Mouse (Mus musculus): ENCODE measurements around the gene Gng7. TPM values are rescaled to one million over a fixed set of nuclear protein-coding genes. Genes with fewer than 3 reads are reported as not detected.
A peak's percentile ranks its signal among the peaks of the same experiment; 100 is the strongest.

Gng7 gene
- polyA plus RNA-seq, 1 experiment from 2014 or later: 14.8 TPM

DNA sequence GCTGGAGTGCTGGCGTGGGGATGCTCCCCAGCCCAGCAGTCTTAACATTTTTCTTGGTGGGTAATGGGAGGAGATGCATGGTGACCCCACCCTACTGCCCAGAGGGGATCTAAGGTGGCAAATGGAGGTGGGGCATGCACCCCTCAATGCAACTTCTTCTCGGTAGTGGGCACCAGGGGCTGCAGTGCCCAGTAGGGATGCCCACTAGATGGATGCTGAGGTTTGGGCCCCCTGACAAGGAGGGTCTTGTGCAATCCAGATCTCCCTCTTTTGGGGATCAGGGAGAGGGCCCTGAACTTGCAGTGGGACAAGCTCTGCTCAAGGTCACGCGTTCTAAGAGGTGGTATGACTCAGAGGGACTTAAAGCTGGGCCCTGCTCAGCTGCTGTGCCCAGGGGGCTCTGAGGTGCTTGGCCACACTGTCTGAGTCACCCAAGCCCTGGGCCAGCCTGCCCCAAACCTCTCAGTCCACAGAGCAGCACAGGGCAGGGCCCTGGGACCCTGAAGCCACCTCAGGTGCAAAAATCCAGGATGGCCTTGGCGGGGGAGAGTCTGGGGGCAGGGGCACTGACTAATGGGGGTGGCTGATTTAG lies 9.7 kb upstream of the Gng7 start:
- ATAC-seq: no peak
- H3K9me3 ChIP-seq (replicated peaks): no peaks in the 10 kb centered on the region
- H3K9ac ChIP-seq: peak overlapping the region; percentile 75
- H3K27me3 ChIP-seq: peaks cover 44% of the 10 kb centered on the region
- H3K4me3 ChIP-seq: peak overlapping the region; percentile 49
- H3K4me1 ChIP-seq: peaks cover 13% of the 10 kb centered on the region
- peak overlapping the region; percentile 75 for H3K4me2 ChIP-seq
- H3K27ac ChIP-seq: no peak overlapping the region
- 0 out of 2 replicates have a peak, but pooled peaks cover under 1% of the 10 kb centered on the region for H3K36me3 ChIP-seq (ENCODE audit: poor library complexity, severe bottlenecking)
- WGBS: 75% methylated on average over 5 of the region's 5 CpGs

DNA sequence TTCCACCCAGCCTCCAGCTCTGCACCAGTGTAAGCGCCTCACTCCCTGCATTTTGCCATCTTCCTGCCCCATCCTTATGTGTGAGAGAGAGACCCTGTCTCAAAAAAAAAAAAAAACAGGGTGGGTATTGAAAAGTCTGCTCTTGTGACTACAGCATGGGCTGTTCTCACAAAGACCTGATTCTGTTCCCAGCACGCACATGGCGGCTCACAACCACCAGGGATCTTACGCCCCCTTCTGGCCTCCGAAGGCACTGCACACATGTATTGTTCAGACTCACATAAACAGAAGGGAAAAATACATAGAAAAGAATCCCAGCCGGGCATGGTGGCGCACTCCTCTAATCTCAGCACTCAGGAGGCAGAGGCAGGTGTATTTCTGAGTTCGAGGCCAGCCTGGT lies 8.0 kb upstream of the Gng7 start:
- no peak for ATAC-seq
- Histone ChIP-seq H3K27ac (no peak overlapping the region), H3K4me2 (no peak overlapping the region), H3K27me3 (peaks cover 44% of the 10 kb centered on the region), H3K36me3 (ENCODE audit: poor library complexity, severe bottlenecking) (no peaks in the 10 kb centered on the region), H3K9me3 (replicated peaks) (no peaks in the 10 kb centered on the region), H3K9ac (no peak overlapping the region), H3K4me1 (peaks cover 9% of the 10 kb centered on the region), H3K4me3 (no peak overlapping the region)
- 72% methylated on average over 8 of the region's 8 CpGs for WGBS

DNA sequence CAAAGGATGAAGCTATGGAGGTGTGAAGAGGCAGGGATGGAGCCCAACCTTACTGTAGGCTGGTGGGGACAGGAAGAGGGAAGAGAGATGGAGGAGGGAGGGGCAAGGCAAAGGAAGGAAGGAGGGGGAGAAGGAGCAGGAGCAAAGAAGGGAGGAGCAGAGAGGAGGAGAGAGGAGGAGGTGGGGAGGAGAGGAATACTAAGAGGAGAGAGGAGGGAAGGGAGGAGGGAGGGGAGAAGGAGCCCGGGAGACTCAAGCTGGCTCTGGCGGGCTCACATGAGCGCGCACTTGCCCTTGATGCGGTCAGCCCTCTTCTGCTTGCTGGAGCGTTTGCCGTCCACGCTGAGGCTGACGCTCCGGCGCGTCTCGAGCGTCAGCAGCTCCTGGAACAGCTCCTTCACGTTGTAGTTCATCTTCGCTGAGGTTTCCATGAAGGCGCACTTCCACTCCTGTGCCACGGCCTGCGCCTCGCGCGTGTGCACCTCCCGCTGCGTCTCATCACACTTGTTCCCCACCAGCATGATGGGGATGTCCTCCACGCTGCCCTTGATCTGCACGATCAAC lies 6.9 kb upstream of the Gng7 start:
- WGBS: 22% methylated on average over 26 of the region's 26 CpGs
- no peaks in the 10 kb centered on the region for H3K9me3 ChIP-seq (replicated peaks)
- peaks cover 37% of the 10 kb centered on the region for H3K27me3 ChIP-seq
- H3K9ac ChIP-seq: no peak overlapping the region
- H3K27ac ChIP-seq: no peak overlapping the region
- peaks cover 9% of the 10 kb centered on the region for H3K4me1 ChIP-seq
- no peak for ATAC-seq
- H3K4me2 ChIP-seq: 0 out of 2 replicates have a peak overlapping the region, but pooled peaks have one; percentile 3
- no peaks in the 10 kb centered on the region for H3K36me3 ChIP-seq (ENCODE audit: poor library complexity, severe bottlenecking)
- no peak overlapping the region for H3K4me3 ChIP-seq

DNA sequence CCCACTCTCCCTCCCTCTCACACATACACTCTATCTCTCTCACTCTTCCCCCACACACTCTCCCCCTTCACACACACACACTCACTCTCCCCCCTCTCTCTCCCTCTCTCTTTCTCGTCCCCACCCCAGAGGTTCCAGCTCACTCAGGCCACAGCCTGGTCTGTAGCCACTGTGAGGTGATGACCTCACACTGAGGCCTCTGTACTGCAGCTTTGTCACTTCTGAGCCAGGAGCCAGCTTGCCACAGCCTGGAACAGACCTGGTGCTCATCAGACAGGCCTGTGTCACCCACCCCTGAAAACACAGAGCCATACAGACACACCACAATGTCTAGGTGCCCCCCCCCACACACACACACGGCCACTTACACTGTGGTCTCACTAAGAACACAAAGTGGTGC lies 5.5 kb upstream of the Gng7 start:
- Histone ChIP-seq H3K9me3 (replicated peaks) (no peaks in the 10 kb centered on the region), H3K4me3 (no peak overlapping the region), H3K4me1 (peaks cover 7% of the 10 kb centered on the region), H3K27ac (no peak overlapping the region), H3K9ac (no peak overlapping the region), H3K27me3 (peaks cover 32% of the 10 kb centered on the region), H3K4me2 (no peak overlapping the region), H3K36me3 (ENCODE audit: poor library complexity, severe bottlenecking) (no peaks in the 10 kb centered on the region)
- WGBS: 48% methylated on average over 2 of the region's 2 CpGs
- no peak for ATAC-seq

DNA sequence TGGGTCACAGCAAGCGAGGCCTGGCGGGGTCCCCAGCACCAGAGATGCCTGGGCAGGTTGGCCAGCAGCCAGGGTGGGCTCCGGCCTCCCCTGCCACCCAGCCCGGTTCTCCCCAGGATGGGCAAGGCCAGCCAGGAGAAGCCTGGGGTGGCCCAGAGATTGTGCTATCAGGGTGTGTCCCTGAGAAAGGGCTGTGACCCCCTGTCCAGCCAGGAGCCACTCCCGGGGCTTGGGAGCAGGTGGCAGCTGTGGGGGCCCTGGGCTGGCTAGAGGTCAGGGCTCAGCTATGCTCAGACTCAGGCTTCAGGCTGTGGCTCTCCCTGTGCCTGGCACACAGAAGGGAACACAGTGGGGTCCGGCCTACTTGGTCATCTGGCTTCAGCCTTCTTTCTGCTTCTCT lies 4.9 kb upstream of the Gng7 start:
- 68% methylated on average over 6 of the region's 6 CpGs for WGBS
- Histone ChIP-seq H3K9ac (no peak overlapping the region), H3K36me3 (ENCODE audit: poor library complexity, severe bottlenecking) (no peaks in the 10 kb centered on the region), H3K4me2 (no peak overlapping the region), H3K27ac (no peak overlapping the region), H3K27me3 (peaks cover 27% of the 10 kb centered on the region), H3K9me3 (replicated peaks) (no peaks in the 10 kb centered on the region), H3K4me3 (no peak overlapping the region), H3K4me1 (peaks cover 4% of the 10 kb centered on the region; the same call in 1 of the 2 replicates)
- ATAC-seq: no peak

DNA sequence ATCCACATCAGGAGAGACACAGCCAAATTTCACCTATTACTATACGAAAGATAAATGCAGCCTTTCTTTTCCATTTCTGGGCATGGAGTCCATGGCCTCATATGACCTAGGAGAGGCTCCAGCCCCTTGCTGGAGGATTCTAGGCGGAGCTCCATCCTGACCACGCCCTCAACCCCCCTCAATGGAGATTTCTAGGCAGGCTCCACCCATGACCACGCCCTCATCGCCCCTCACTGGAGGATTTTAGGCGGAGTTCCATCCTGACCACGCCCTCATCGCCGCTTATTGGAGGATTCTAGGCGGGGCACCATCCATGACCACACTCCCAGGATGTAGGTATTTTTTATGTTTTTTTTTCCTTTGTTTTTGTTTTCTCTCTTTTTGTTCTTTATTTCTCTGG lies 3.6 kb upstream of the Gng7 start:
- WGBS: 45% methylated on average over 10 of the region's 10 CpGs
- Histone ChIP-seq H3K27ac (no peak overlapping the region), H3K9me3 (replicated peaks) (no peaks in the 10 kb centered on the region), H3K4me3 (no peak overlapping the region), H3K4me1 (peaks cover 9% of the 10 kb centered on the region; the same call in 1 of the 2 replicates), H3K27me3 (peaks cover 21% of the 10 kb centered on the region), H3K9ac (no peak overlapping the region), H3K36me3 (ENCODE audit: poor library complexity, severe bottlenecking) (no peaks in the 10 kb centered on the region), H3K4me2 (no peak overlapping the region)
- no peak for ATAC-seq

DNA sequence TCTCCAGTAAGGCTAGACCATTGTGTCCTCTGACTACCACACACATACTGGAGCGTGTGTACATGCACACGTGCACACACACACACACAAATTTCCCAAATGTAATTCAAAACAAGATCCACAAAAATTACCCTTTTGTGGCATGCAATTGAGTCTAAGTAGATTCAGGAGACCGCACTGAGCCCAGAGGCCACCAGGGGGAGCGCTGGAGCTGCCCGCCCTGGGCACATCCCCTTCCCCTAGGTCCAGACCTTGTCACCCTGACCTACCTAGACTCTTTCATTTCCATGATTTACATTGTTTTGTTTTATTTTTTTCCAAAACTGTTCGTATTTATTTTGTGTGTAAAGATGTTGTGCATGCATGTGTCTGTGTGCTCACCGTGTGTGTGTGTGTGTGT lies 1.9 kb upstream of the Gng7 start:
- H3K9me3 ChIP-seq (replicated peaks): no peaks in the 10 kb centered on the region
- no peak overlapping the region for H3K9ac ChIP-seq
- peaks cover 8% of the 10 kb centered on the region for H3K27me3 ChIP-seq
- no peak overlapping the region for H3K27ac ChIP-seq
- H3K4me2 ChIP-seq: no peak overlapping the region
- H3K4me1 ChIP-seq: peaks cover 9% of the 10 kb centered on the region; the same call in 1 of the 2 replicates
- WGBS: 5% methylated on average over 7 of the region's 7 CpGs
- no peak for ATAC-seq
- no peak overlapping the region for H3K4me3 ChIP-seq
- no peaks in the 10 kb centered on the region for H3K36me3 ChIP-seq (ENCODE audit: poor library complexity, severe bottlenecking)

DNA sequence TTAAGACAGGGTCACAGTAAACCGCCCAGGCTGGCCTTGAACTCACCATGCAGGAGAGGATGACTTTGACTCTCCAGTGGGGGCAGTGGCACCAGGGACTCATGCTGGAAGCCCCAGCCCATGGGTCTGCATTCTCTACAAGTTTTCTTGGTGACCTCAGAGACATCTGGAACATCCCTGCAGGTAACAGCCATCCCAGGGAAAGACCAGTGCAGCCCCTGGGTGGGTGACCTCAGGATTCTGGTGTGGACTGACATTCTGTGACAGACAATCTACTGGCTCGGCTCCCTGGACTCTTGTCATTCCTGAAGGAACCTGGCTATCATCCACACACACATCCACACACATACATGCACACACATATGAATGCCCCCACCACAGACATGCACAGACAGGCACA lies 921 bp upstream of the Gng7 start:
- no peak overlapping the region for H3K9ac ChIP-seq
- no peak overlapping the region for H3K27ac ChIP-seq
- WGBS: 91% methylated on average over 2 of the region's 2 CpGs
- H3K4me1 ChIP-seq: peaks cover 12% of the 10 kb centered on the region; the same call in 1 of the 2 replicates
- H3K4me3 ChIP-seq: no peak overlapping the region
- ATAC-seq: no peak
- no peaks in the 10 kb centered on the region for H3K9me3 ChIP-seq (replicated peaks)
- no peaks in the 10 kb centered on the region for H3K36me3 ChIP-seq (ENCODE audit: poor library complexity, severe bottlenecking)
- H3K27me3 ChIP-seq: peaks cover under 1% of the 10 kb centered on the region
- no peak overlapping the region for H3K4me2 ChIP-seq

DNA sequence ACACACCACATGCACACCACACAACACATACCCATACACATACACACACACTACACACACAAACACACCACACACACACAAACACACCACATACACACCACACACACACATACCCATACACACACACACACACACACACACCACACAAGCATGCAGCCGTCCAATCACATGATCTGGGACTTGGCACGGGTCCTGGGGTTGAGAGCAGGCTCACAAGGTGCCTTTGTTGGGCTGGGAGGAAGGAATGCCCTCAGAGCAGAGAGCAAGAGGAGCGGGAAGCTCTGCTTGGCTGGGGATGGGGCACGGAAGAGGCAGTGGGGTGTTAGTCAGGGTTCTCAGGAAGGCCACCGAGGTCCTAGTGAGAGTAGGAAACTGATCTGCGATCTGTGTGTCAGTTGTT lies 3.9 kb downstream of the Gng7 start:
- Histone ChIP-seq H3K4me1 (peaks cover 12% of the 10 kb centered on the region; the same call in 1 of the 2 replicates), H3K36me3 (ENCODE audit: poor library complexity, severe bottlenecking) (no peaks in the 10 kb centered on the region), H3K9ac (no peak overlapping the region), H3K4me3 (no peak overlapping the region), H3K9me3 (replicated peaks) (no peaks in the 10 kb centered on the region), H3K27ac (no peak overlapping the region), H3K4me2 (no peak overlapping the region), H3K27me3 (no peaks in the 10 kb centered on the region)
- 73% methylated on average over 6 of the region's 6 CpGs for WGBS
- ATAC-seq: no peak

DNA sequence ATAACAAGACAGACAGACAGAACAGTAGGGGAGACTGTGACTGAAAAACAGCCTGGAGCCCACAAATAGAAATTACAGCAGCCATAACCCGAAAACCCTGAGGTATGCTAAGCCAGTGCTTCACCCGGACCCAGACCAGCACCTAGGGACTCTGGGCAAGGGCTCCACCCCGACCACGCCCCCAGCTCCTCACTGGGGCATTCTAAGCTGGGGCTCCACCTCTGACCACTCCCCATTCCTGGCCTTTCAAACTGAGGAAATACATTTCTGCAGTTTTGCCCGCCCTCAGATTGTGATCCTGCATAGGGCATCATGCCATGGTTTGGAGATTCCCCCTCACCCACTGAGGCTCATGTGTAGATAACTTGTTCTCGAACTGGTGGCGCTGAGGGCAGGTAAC lies 7.5 kb downstream of the Gng7 start:
- H3K9ac ChIP-seq: no peak overlapping the region
- no peaks in the 10 kb centered on the region for H3K9me3 ChIP-seq (replicated peaks)
- 0 out of 2 replicates have a peak, but pooled peaks cover 3% of the 10 kb centered on the region for H3K4me1 ChIP-seq
- no peak overlapping the region for H3K27ac ChIP-seq
- ATAC-seq: no peak
- H3K27me3 ChIP-seq: no peaks in the 10 kb centered on the region
- no peaks in the 10 kb centered on the region for H3K36me3 ChIP-seq (ENCODE audit: poor library complexity, severe bottlenecking)
- H3K4me3 ChIP-seq: no peak overlapping the region
- WGBS: 36% methylated on average over 7 of the region's 7 CpGs
- no peak overlapping the region for H3K4me2 ChIP-seq

DNA sequence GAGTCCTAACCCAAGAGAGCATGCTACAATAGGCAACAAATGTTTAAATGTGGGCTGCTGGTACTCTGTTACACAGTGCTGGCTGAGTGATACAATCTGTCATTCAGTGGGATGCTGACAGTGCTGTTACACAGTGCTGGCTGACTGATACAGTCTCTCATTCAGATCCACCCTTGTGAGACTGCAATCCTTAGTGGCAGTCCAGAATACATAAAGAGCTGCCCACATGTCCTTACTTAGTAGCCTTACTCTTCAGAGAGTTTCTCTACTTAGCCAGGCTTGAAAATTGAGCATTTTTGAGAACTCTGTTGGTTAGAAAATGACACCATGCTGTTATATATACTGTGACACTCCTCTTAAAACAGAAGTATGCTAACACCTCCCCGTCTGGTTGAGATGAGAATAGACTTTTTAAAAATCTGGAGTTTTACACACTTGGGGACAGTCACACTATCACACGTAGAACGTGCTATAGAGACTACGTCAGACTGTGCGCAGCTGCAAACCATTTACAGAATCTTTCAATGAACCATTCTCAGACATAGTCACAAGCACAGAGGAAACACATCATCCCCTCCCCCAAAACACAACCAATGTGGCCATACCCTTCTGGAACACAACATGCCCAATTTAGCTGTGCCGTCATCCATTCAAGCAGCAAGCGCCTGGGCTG lies 8.6 kb downstream of the Gng7 start:
- H3K4me2 ChIP-seq: no peak overlapping the region
- WGBS: 92% methylated on average over 7 of the region's 7 CpGs
- no peaks in the 10 kb centered on the region for H3K27me3 ChIP-seq
- no peak for ATAC-seq
- H3K9me3 ChIP-seq (replicated peaks): no peaks in the 10 kb centered on the region
- no peak overlapping the region for H3K27ac ChIP-seq
- H3K4me3 ChIP-seq: no peak overlapping the region
- no peak overlapping the region for H3K9ac ChIP-seq
- H3K4me1 ChIP-seq: peaks cover 10% of the 10 kb centered on the region
- no peaks in the 10 kb centered on the region for H3K36me3 ChIP-seq (ENCODE audit: poor library complexity, severe bottlenecking)

DNA sequence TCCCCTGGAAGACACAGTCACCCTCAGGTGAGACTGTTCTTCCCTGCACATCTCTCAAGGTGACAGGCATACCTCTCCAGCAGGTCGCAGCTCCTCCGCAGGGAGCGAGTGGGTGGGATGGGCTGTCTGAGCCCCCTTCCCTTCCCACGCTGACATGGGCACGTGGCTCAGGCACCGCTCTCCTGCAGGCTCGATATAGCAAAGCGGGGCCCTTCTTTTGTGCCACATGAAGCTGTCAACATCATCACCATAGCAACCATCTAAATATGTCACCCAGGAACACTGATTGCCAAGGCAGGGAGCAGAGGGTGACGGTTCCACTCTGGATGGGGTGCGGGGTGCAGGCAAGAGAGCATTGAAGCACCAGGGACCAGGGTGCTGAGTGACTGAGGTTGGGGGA lies 13.6 kb downstream of the Gng7 start:
- Histone ChIP-seq H3K4me2 (peak overlapping the region; percentile 20), H3K4me3 (no peak overlapping the region), H3K9me3 (replicated peaks) (no peaks in the 10 kb centered on the region), H3K27me3 (peaks cover 16% of the 10 kb centered on the region; the same call in 1 of the 2 replicates), H3K27ac (peak overlapping the region; percentile 37; the same call in 1 of the 2 replicates), H3K4me1 (peaks cover 26% of the 10 kb centered on the region), H3K9ac (peak overlapping the region; percentile 41; the same call in 1 of the 2 replicates), H3K36me3 (ENCODE audit: poor library complexity, severe bottlenecking) (no peaks in the 10 kb centered on the region)
- WGBS: 30% methylated on average over 10 of the region's 10 CpGs
- ATAC-seq: peak; percentile 63

Data from forebrain, embryonic 13.5 days (tissue).